Mouse (Mus musculus) layer of hippocampus, adult 2 months (tissue): Measurements from ENCODE around the gene Rapgef4. TPM values are rescaled to one million over a fixed set of nuclear protein-coding genes. Genes with fewer than 3 reads are reported as not detected.

Source experiments
- DNase-seq, 2 experiments: peaks; one replicate each; pipeline ENCODE4 v3.0.0; 2022; ENCODE audit warnings: low spot score in 2 of 2
- H3K27ac ChIP-seq: fragments of 200-600 bp; 2 replicates; pipeline ENCODE4 v1.8.1; 2022
- H3K4me3 ChIP-seq: fragments of 200-600 bp; 2 replicates; pipeline ENCODE4 v1.8.1; 2022; ENCODE audit warnings: mild to moderate bottlenecking
- CTCF ChIP-seq: fragments of 200-600 bp; conservative IDR thresholded peaks from 2 replicates; pipeline ENCODE4 v1.8.1; 2022; ENCODE audit warnings: antibody characterized with exemption, mild to moderate bottlenecking, moderate library complexity
- total RNA-seq, 2 experiments: library from RNA; stranded (reverse); gene quantifications; 2 replicates each; pipeline ENCODE4 v1.2.3; 2021

Gene Rapgef4
- total RNA-seq, 2 experiments from 2014 or later, result 381 TPM

- Histone ChIP-seq H3K4me3 (no peak overlapping the region), H3K27ac (peak overlapping the region; percentile 51; the same call in 1 of the 2 replicates)
- no peak for TF ChIP-seq CTCF
- no peak for DNase-seq
These were observed 16.8 kb upstream of the Rapgef4 start for GRCm38 (mm10) chr2:71964216-71964615.

GRCm38 (mm10) chr2:71965476-71965875, 15.6 kb upstream of the Rapgef4 start:
- H3K4me3 ChIP-seq, result no peak overlapping the region
- H3K27ac ChIP-seq, result no peak overlapping the region
- peak; percentile 81 for TF ChIP-seq CTCF
- no peak for DNase-seq

GRCm38 (mm10) chr2:71966737-71967136, 14.3 kb upstream of the Rapgef4 start:
- H3K27ac ChIP-seq, result no peak overlapping the region
- TF ChIP-seq CTCF, result no peak
- no peak for DNase-seq
- H3K4me3 ChIP-seq, result no peak overlapping the region

- no peak overlapping the region for H3K4me3 ChIP-seq
These were observed 13.2 kb upstream of the Rapgef4 start for GRCm38 (mm10) chr2:71967855-71968254.

GRCm38 (mm10) chr2:71973646-71974045, 7.4 kb upstream of the Rapgef4 start:
- no peak for DNase-seq
- TF ChIP-seq CTCF, result no peak
- no peak overlapping the region for H3K27ac ChIP-seq
- no peak overlapping the region for H3K4me3 ChIP-seq

More at GRCm38 (mm10) chr2:71967855-71968254, 13.2 kb upstream of the Rapgef4 start:
- no peak overlapping the region for H3K27ac ChIP-seq
- no peak for DNase-seq
- TF ChIP-seq CTCF, result no peak

- no peak for TF ChIP-seq CTCF
- DNase-seq, result no peak
- H3K27ac ChIP-seq, result no peak overlapping the region
- no peak overlapping the region for H3K4me3 ChIP-seq
These were observed 6.7 kb upstream of the Rapgef4 start for GRCm38 (mm10) chr2:71974143-71974846.

GRCm38 (mm10) chr2:71979981-71980380, 1.1 kb upstream of the Rapgef4 start:
- no peak for TF ChIP-seq CTCF
- DNase-seq, result no peak
- Histone ChIP-seq H3K4me3 (peak overlapping the region; percentile 70), H3K27ac (peak overlapping the region; percentile 95)

GRCm38 (mm10) chr2:71981343-71981851, 357 bp downstream of the Rapgef4 start:
- peak overlapping the region; percentile 95 for H3K27ac ChIP-seq
- no peak for TF ChIP-seq CTCF
- H3K4me3 ChIP-seq, result peak overlapping the region; percentile 70
- DNase-seq, result peak in 1 of 2 experiments; percentile 32

- H3K4me3 ChIP-seq, result peak overlapping the region; percentile 70
- peak overlapping the region; percentile 95 for H3K27ac ChIP-seq
- no peak for TF ChIP-seq CTCF
- no peak for DNase-seq
These were observed 856 bp downstream of the Rapgef4 start for GRCm38 (mm10) chr2:71981896-71982295.

GRCm38 (mm10) chr2:71982868-71983597, 2.0 kb downstream of the Rapgef4 start:
- no peak for DNase-seq
- Histone ChIP-seq H3K27ac (peak overlapping the region; percentile 95; the same call in 1 of the 2 replicates), H3K4me3 (peak overlapping the region; percentile 70)
- TF ChIP-seq CTCF, result no peak

- TF ChIP-seq CTCF, result no peak
- DNase-seq, result no peak
- Histone ChIP-seq H3K4me3 (no peak overlapping the region), H3K27ac (peak overlapping the region; percentile 70; the same call in 1 of the 2 replicates)
These were observed 4.7 kb downstream of the Rapgef4 start for GRCm38 (mm10) chr2:71985730-71986129.

GRCm38 (mm10) chr2:71986276-71986848, 5.3 kb downstream of the Rapgef4 start:
- peak overlapping the region; percentile 70; the same call in 1 of the 2 replicates for H3K27ac ChIP-seq
- DNase-seq, result no peak
- 0 out of 2 replicates have a peak, but pooled peaks have one; percentile 4 for TF ChIP-seq CTCF
- no peak overlapping the region for H3K4me3 ChIP-seq

- no peak overlapping the region for H3K4me3 ChIP-seq
- DNase-seq, result peak; percentile 57 to 69
- TF ChIP-seq CTCF, result no peak
- peak overlapping the region; percentile 83 for H3K27ac ChIP-seq
These were observed 7.5 kb downstream of the Rapgef4 start for GRCm38 (mm10) chr2:71988572-71988971.
